Mouse (Mus musculus) neutrophil, adult 5-6 weeks (primary cell): Measurements from ENCODE around the gene Cep55. TPM values are rescaled to one million over a fixed set of nuclear protein-coding genes. Genes with fewer than 3 reads are reported as not detected.

Source experiments
- ATAC-seq: fragments of 151-379, 151-347 bp; 2 replicates; pipeline ENCODE4 v1.8.0; 2017; ENCODE audit warnings: mild to moderate bottlenecking, moderate TSS enrichment; ENCODE audit not compliant: insufficient number of reproducible peaks, poor library complexity, low FRiP score, severe bottlenecking; ENCODE audit errors: extremely low read depth
- total RNA-seq: library from RNA; stranded (forward); fragments of 200-1000 nt; gene quantifications from 2 replicates; pipeline ENCODE4 v1.2.3, GENCODE M21; 2017

The Cep55 gene
- total RNA-seq, 1 experiment from 2014 or later = 1.5 TPM

GRCm38 (mm10) chr19:38038267-38038666 is 16.5 kb upstream of the Cep55 start:
- ATAC-seq = no peak

GRCm38 (mm10) chr19:38042261-38042722 is 12.5 kb upstream of the Cep55 start:
- no peak for ATAC-seq

GRCm38 (mm10) chr19:38043281-38043981 is 11.4 kb upstream of the Cep55 start, which contains the start of gene Myof:
Myof (minus strand) TSS chr19:38043577.
- peak; percentile 61; the same call in 1 of the 2 replicates for ATAC-seq

GRCm38 (mm10) chr19:38045198-38045597 is 9.6 kb upstream of the Cep55 start:
- ATAC-seq = no peak

GRCm38 (mm10) chr19:38049686-38050085 is 5.1 kb upstream of the Cep55 start:
- ATAC-seq = no peak

GRCm38 (mm10) chr19:38053227-38054041 is 1.4 kb upstream of the Cep55 start:
- no peak for ATAC-seq

GRCm38 (mm10) chr19:38054149-38054719 is 577 bp upstream of the Cep55 start:
- peak; percentile 73 for ATAC-seq

- ATAC-seq = no peak
Measured at GRCm38 (mm10) chr19:38055798-38056197, 987 bp downstream of the Cep55 start.

GRCm38 (mm10) chr19:38056276-38056675 is 1.5 kb downstream of the Cep55 start:
- ATAC-seq = no peak

GRCm38 (mm10) chr19:38056931-38057330 is 2.1 kb downstream of the Cep55 start:
- no peak for ATAC-seq

- ATAC-seq = no peak
Measured at GRCm38 (mm10) chr19:38063201-38063600, 8.4 kb downstream of the Cep55 start.

- no peak for ATAC-seq
Measured at GRCm38 (mm10) chr19:38064051-38064450, 9.2 kb downstream of the Cep55 start.

- ATAC-seq = no peak
Measured at GRCm38 (mm10) chr19:38073226-38073625, 18.4 kb downstream of the Cep55 start.

GRCm38 (mm10) chr19:38075051-38075450 is 20.2 kb downstream of the Cep55 start:
- no peak for ATAC-seq

GRCm38 (mm10) chr19:38076251-38076650 is 21.4 kb downstream of the Cep55 start:
- ATAC-seq = no peak

- ATAC-seq = no peak
Measured at GRCm38 (mm10) chr19:38077851-38078540, 23.2 kb downstream of the Cep55 start.

- no peak for ATAC-seq
Measured at GRCm38 (mm10) chr19:38081361-38081760, 26.6 kb downstream of the Cep55 start.

- no peak for ATAC-seq
Measured at GRCm38 (mm10) chr19:38082931-38083525, 28.2 kb downstream of the Cep55 start.

GRCm38 (mm10) chr19:38085841-38086240 is 31.0 kb downstream of the Cep55 start:
- ATAC-seq = no peak
